Mouse (Mus musculus): Measurements from ENCODE around the gene Rbpms2.

DNA sequence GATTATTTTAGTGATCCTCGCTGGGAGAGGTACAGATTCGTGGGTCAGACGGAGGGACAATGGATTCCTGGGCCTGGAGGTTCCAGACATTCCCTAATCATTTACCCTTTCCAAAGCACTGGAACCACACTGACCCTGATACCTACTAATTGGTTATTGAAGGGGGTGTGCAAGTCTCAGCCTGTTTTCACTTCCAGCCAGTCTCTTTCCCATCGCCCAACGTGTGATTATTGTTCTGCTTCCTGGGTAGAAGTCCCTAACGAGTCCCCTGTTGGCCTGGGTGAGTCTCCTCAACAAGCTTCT lies 42.2 kb upstream of the Rbpms2 start:
- TF ChIP-seq CTCF (IDR thresholded peaks at IDR 0.05; ENCODE audit: control insufficient read depth, insufficient read depth, low read length): no peak
- no peak for TF ChIP-seq POLR2A (IDR thresholded peaks at IDR 0.05; ENCODE audit: borderline replicate concordance, control insufficient read depth, low read depth, low read length)

Data from bone marrow, adult 2 months (tissue).